Mouse (Mus musculus) bone marrow, adult 2 months (tissue): ENCODE measurements at regions not wholly inside any gene's neighbourhood (a gene's known extent, or its start where the extent isn't known, plus 50 kb on each side); places are given as distances from the start of the nearest gene placed in this dataset.

ENCODE experiments used
- H3K27ac ChIP-seq: fragments of 200-500 bp; 2 replicates; pipeline ENCODE4 v1.5.1; 2012; ENCODE audit warnings: low read depth, mild to moderate bottlenecking, control low read depth, inconsistent platforms, low read length; ENCODE audit not compliant: control insufficient read depth, poor library complexity, insufficient read depth
- H3K4me1 ChIP-seq: fragments of 200-500 bp; 2 replicates; pipeline ENCODE4 v1.6.1; 2011; ENCODE audit warnings: low read length; ENCODE audit not compliant: control insufficient read depth, insufficient read depth
- H3K4me3 ChIP-seq: fragments of 200-500 bp; replicated peaks from 2 replicates; pipeline ENCODE3; 2011; ENCODE audit warnings: mild to moderate bottlenecking, low read depth, low read length, control low read depth; ENCODE audit not compliant: control insufficient read depth
- CTCF ChIP-seq: fragments of 200-500 bp; IDR thresholded peaks from 2 replicates; pipeline ENCODE4 v1.5.1; 2011; ENCODE audit warnings: low read length, control low read depth; ENCODE audit not compliant: control insufficient read depth, insufficient read depth
- POLR2A ChIP-seq: fragments of 200-500 bp; IDR thresholded peaks from 2 replicates; pipeline ENCODE4 v1.6.1; 2011; ENCODE audit warnings: low read depth, mild to moderate bottlenecking, control low read depth, low read length, borderline replicate concordance; ENCODE audit not compliant: control insufficient read depth
- WGBS: fragments of 180-500 bp; shearing (Covaris S2); methylation state at CpG from one replicate; pipeline ENCODE4 v1.1.7; 2018; 5-methylcytosine and 5-hydroxymethylcytosine counted together

DNA sequence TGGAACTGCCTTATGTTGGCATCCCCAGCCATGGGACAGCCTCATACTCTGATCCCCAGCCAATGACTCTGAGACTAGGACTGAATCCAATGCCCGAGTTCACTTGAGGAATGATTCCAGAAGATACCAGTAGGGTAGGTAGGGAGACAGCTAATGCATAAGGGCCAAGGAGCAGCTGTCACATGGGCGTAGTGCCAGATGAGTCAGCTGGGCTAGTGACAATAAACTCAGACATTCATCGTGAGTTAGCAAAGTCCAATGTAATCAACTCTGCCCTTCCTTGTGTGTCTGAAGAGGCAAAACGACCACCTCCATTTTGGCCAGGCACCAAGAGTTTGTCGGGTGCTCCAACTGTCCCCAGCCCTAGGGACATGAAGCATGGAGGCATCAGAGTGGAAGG, 98.5 kb upstream of the Ctnnb1 start:
- H3K4me1 ChIP-seq = no peaks in the 10 kb centered on the region
- TF ChIP-seq CTCF = no peak
- TF ChIP-seq POLR2A = no peak
- no peak overlapping the region for H3K4me3 ChIP-seq
- H3K27ac ChIP-seq = no peak overlapping the region
- 58% methylated on average over 5 of the region's 5 CpGs for WGBS

DNA sequence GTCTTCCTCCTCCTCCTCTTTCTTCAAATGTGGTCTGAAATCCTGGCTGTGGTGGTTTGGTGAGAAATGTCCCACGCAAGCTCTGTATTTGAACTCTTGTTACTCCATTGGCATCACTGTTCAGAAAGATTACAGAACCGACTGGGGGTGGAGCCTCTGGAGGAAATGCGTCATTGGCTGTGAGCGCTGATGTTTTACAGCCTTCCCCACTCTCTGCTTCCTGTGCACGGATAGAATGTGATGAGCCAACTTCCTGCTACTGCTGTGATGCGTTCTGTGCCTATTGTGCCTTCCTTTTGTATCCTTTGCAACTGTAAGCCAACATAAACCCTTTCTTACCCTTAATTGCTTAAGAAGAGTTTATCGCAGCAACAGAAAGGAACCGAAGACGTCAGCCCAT, 94.8 kb upstream of the Ctnnb1 start:
- TF ChIP-seq CTCF = no peak
- TF ChIP-seq POLR2A = no peak
- no peak overlapping the region for H3K27ac ChIP-seq
- no peak overlapping the region for H3K4me3 ChIP-seq
- WGBS = 61% methylated on average over 9 of the region's 9 CpGs
- H3K4me1 ChIP-seq = no peaks in the 10 kb centered on the region

DNA sequence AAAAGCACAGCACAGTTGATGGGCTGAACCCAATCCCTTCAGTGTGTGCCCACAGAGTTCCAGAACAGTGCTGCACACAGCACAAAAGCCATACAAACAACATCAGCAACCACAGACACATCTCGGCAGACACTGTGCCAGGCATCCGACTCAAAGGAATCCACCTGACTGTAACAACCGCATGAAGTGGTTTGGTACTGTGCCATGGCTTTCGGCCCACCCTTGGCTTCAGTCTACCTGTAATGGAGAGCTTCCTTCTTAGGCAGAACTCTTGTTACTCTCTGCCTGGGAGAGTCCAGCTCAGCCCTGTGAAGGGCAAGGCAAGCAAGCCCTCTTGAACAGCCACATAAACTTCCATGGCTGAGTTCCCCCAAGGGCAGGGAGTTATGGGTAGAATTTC, 93.4 kb upstream of the Ctnnb1 start:
- TF ChIP-seq POLR2A = no peak
- no peak for TF ChIP-seq CTCF
- 71% methylated on average over 4 of the region's 4 CpGs for WGBS

DNA sequence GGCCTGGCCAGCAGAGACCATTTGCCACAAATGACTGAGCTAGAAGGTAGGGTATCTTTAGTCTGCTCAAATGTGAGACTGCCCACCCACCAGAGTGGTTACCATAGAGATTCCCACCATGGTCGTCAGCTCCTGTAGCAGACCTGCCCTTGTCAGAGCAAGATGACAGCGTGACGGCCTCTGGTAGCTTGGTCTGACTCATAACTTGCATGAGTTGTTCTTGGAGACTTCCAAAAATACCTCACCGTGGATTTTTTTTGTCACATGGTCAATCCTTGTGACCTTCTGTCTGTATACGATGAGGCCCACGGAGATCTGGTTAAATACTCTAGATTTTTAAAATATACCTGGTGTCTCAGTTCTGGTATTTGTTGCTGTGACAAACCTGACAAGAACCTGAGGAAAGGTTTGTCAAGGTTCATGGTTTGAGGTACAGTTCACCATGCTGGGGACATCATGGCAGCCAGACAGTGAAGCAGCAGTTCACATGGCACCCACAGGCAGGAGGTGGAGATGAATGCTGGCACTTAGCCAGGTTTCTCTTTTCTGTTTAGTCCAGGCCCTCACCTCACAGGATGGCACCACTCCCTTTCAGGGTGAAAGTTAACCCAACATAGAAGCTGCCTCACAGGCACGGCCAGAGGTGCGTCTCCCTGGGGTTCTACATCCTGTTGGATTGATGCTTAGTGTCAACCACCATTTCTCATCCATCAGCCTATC, 91.4 kb upstream of the Ctnnb1 start:
- TF ChIP-seq CTCF = no peak
- TF ChIP-seq POLR2A = no peak
- 89% methylated on average over 8 of the region's 8 CpGs for WGBS
- no peak overlapping the region for H3K4me3 ChIP-seq
- H3K4me1 ChIP-seq = no peaks in the 10 kb centered on the region
- no peak overlapping the region for H3K27ac ChIP-seq

More for the DNA sequence above, 93.4 kb upstream of the Ctnnb1 start:
- Histone ChIP-seq H3K27ac (no peak overlapping the region), H3K4me3 (no peak overlapping the region), H3K4me1 (no peaks in the 10 kb centered on the region)

DNA sequence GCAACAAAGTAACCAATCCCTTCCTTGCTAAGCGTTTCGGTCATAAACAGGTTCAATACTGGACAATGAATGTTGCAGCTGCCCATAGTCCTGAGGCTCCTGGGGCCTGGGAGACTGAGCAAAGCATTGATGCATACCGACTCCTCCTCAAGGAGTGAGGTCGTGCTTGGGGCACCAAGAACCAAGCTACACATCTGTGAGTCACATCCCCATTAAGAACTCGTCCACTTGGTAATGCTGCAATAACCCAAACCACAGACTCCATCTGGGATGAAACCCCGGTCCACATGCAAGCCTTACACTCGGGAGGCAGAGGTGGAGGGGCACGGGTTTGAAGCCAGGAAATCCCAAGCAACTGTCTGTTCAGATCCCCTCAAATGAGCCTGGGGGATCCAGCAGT, 85.3 kb upstream of the Ctnnb1 start:
- TF ChIP-seq CTCF = no peak
- no peak for TF ChIP-seq POLR2A
- Histone ChIP-seq H3K27ac (no peak overlapping the region), H3K4me1 (no peaks in the 10 kb centered on the region), H3K4me3 (no peak overlapping the region)
- 69% methylated on average over 8 of the region's 8 CpGs for WGBS

DNA sequence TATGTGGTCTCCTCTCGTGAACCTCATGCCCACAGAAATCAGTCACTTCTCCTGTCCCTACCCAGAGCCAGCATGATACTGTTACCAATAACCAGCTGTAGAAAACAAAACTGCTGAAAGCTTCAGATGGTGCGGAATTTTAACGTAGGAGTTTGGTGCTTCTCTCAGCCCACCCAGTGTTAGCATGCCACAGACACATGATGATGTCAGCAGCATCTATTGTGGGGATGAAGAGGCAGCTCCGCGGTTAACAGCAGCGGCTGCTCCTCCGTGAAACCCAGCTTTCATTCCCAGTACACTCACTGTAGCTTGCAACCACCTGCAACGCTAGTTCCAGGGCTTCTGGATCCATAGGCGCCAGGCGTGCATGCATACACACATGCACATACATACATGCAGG, 83.5 kb upstream of the Ctnnb1 start:
- H3K4me3 ChIP-seq = no peak overlapping the region
- no peaks in the 10 kb centered on the region for H3K4me1 ChIP-seq
- TF ChIP-seq POLR2A = no peak
- TF ChIP-seq CTCF = no peak
- no peak overlapping the region for H3K27ac ChIP-seq
- WGBS = 79% methylated on average over 10 of the region's 10 CpGs

DNA sequence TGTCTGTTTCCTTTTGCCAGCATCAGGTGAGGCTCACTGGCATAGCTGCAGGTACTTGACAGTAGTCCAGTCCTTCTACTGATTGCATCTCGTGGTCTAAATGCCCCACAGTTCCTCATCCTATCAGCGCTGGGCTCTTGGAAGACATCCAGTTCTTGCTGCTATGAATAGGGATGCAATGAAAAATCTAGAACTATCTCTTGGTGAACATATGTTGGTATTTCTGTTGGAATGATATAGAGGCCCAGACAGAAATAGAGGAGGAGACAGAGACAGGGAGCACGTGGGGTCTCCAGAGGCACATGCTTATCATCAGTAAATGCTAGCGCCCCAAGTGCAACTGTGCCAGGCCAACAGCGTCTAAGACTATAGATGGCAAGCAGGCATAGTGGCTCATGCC, 81.4 kb upstream of the Ctnnb1 start:
- TF ChIP-seq POLR2A (no peak), CTCF (no peak)
- H3K4me3 ChIP-seq = no peak overlapping the region
- H3K4me1 ChIP-seq = no peaks in the 10 kb centered on the region
- WGBS = 41% methylated on average over 5 of the region's 5 CpGs
- H3K27ac ChIP-seq = no peak overlapping the region

DNA sequence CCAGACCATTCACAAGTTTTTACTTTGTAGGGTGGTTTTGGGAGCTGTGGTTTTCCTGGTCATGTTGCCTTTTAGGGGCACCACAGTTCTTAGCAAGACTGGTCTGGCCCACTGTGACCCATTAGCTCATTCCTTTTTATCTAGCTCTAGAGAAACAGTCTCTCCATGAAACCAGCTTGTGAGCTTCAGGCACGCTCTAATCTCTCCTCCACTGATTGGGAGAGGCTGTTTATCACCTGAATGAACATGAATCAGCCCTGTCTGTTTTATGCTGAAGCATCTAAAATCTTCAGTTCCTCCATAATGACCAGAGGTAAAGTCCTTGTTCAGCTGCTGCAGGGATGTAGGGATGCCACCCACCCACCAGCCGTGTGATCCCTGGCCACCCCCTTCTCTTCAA, 80.1 kb upstream of the Ctnnb1 start:
- 66% methylated on average over 2 of the region's 2 CpGs for WGBS
- Histone ChIP-seq H3K27ac (no peak overlapping the region), H3K4me1 (no peaks in the 10 kb centered on the region), H3K4me3 (no peak overlapping the region)
- no peak for TF ChIP-seq POLR2A
- TF ChIP-seq CTCF = no peak

DNA sequence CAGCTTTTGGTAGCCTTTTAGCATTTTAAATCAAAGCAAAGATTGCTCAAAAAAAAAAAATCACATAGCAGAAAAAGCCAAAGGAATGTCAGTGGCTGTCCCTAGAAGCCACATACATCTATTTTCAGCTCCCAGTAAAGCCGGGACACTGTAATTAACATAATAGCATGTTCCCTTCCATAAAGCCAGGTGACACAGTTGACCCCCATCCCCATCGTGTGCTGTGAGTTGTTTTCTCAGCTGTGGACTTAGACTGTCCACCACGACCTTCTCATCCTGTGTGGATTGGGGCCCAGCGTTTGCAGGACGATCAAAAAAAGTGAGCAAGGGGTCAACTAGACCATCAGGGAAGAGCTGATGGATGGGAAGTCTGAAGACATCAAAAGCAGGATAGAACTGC, 78.9 kb upstream of the Ctnnb1 start:
- no peak overlapping the region for H3K27ac ChIP-seq
- H3K4me3 ChIP-seq = no peak overlapping the region
- H3K4me1 ChIP-seq = no peaks in the 10 kb centered on the region
- WGBS = 77% methylated on average over 5 of the region's 5 CpGs
- TF ChIP-seq CTCF (no peak), POLR2A (no peak)
